Mouse (Mus musculus): ENCODE results near the gene Atp8b3. TPM values are rescaled to one million over a fixed set of nuclear protein-coding genes. Genes with fewer than 3 reads are reported as not detected.

Atp8b3 gene
- polyA plus RNA-seq, 1 experiment from 2014 or later: 0.23 TPM

DNA sequence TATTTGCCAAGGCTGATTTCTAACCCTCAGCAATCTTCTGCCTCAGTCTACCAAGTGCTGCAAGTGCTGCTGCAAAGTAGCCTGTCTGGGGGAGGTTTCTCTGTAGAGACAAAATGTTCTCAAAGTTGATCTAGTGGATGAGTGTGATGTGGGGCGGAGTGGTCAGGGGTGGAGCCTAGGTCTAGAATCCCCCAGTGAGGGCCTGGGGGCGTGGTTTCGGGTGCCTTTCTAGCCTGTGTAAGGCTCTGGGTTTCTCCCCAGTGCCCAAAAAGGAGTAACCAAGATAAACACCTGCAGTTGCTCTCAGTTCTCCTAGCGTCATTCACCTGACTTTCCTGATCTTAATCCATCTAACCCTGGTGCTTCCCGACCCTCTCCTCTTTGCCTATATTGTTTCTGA lies 57.9 kb downstream of the Atp8b3 start:
- no peak overlapping the region for H3K27ac ChIP-seq
- 16% methylated on average over 5 of the region's 5 CpGs for WGBS
- H3K4me2 ChIP-seq: no peak overlapping the region
- H3K9ac ChIP-seq: no peak overlapping the region
- ATAC-seq (replicated peaks; ENCODE audit: low FRiP score): no peak
- H3K27me3 ChIP-seq: peaks cover 70% of the 10 kb centered on the region
- no peak overlapping the region for H3K4me3 ChIP-seq (replicated peaks)
- H3K9me3 ChIP-seq (replicated peaks): no peaks in the 10 kb centered on the region
- H3K4me1 ChIP-seq: peaks cover 16% of the 10 kb centered on the region
- no peaks in the 10 kb centered on the region for H3K36me3 ChIP-seq

DNA sequence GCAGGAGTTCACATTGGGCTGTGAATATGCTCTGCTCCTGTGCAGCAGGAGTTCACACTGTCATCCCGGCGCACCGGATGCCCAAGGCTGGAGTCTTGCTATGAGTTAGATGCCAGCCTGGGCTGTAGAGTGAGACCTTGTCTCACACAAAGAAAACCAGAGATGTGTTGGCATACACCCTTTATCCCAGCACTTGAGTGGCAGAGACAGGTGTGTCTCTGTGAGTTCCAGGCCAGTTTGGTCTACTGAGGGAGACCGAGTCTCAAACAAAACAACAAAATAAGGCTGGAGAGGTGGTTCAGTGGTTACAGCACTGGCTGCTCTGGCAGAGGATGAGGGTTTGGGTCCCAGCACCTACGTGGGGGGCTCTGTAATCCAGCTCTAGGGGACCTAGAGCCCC lies 60.4 kb downstream of the Atp8b3 start:
- Histone ChIP-seq H3K4me2 (no peak overlapping the region), H3K4me1 (peaks cover 30% of the 10 kb centered on the region), H3K4me3 (replicated peaks) (no peak overlapping the region), H3K9ac (no peak overlapping the region), H3K36me3 (no peaks in the 10 kb centered on the region), H3K27ac (no peak overlapping the region), H3K27me3 (peaks cover 50% of the 10 kb centered on the region), H3K9me3 (replicated peaks) (no peaks in the 10 kb centered on the region)
- 73% methylated on average over 5 of the region's 5 CpGs for WGBS
- no peak for ATAC-seq (replicated peaks; ENCODE audit: low FRiP score)

DNA sequence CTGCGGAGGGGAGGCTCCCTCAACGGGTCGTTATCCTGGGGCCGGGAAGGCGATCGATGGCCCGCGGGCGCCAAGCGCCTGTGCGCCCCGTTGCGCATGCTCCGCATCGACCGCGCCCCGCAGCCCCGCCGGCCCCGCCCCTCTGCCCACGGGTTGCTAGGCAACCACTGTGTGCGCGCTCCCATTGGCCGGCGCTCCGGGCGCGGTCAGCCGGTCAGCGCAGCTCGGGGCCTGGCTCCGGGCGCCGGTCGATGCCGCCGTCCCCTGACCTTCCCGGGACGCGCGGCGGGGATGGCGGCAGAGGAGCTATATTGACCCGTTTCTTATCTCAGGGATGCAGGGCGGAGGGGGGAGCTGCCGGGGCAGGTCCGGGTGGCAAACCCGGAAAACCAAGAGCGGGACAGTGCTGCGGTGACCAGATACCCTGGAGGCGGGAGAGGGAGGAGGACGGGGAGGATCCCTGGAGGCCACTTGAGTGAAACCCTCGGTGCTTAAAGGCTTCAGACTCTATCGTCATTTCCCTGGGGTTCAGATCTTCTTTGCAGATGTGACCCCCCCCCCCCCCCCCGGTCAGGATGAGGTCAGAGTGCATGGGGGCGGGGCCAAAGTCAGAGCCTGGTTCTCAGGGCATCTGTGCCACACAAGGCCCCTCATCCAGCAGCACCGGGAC lies 63.5 kb downstream of the Atp8b3 start:
- peak; percentile 92 for ATAC-seq (replicated peaks; ENCODE audit: low FRiP score)
- peak overlapping the region; percentile 54 for H3K9ac ChIP-seq
- H3K4me2 ChIP-seq: peak overlapping the region; percentile 89
- 2% methylated on average over 58 of the region's 58 CpGs for WGBS
- peaks cover 27% of the 10 kb centered on the region for H3K4me1 ChIP-seq
- H3K27me3 ChIP-seq: peaks cover 51% of the 10 kb centered on the region
- H3K36me3 ChIP-seq: no peaks in the 10 kb centered on the region
- H3K9me3 ChIP-seq (replicated peaks): no peaks in the 10 kb centered on the region
- H3K27ac ChIP-seq: peak overlapping the region; percentile 54; the same call in 1 of the 2 replicates
- peak overlapping the region; percentile 63 for H3K4me3 ChIP-seq (replicated peaks)

Other genes with a start within 250 kb of the Atp8b3 start
- 1,002 and 1,019 TPM in 2 replicates for gene Rps15, start 246.7 kb downstream of the Atp8b3 start, polyA plus RNA-seq (2015; fragmentation: Nextera tagmentation; extraction: Ambion mirVana)
- gene Apc2, start 243.1 kb downstream of the Atp8b3 start, polyA plus RNA-seq (2015; fragmentation: Nextera tagmentation; extraction: Ambion mirVana): 1.6 and 2.4 TPM in 2 replicates
- gene 2310011J03Rik, start 218.6 kb downstream of the Atp8b3 start, polyA plus RNA-seq (2015; fragmentation: Nextera tagmentation; extraction: Ambion mirVana): 49.5 and 52.7 TPM in 2 replicates
- 5.8 and 9.1 TPM in 2 replicates for gene Pcsk4, start 209.6 kb downstream of the Atp8b3 start, polyA plus RNA-seq (2015; fragmentation: Nextera tagmentation; extraction: Ambion mirVana)
- gene Reep6, start 209.2 kb downstream of the Atp8b3 start, polyA plus RNA-seq (2015; fragmentation: Nextera tagmentation; extraction: Ambion mirVana): 8.4 and 10.5 TPM in 2 replicates
- 3.6 and 5.2 TPM in 2 replicates for gene Adamtsl5, start 190.7 kb downstream of the Atp8b3 start, polyA plus RNA-seq (2015; fragmentation: Nextera tagmentation; extraction: Ambion mirVana)
- gene Plk5, start 182.7 kb downstream of the Atp8b3 start, polyA plus RNA-seq (2015; fragmentation: Nextera tagmentation; extraction: Ambion mirVana): 0.67 and 0.70 TPM in 2 replicates
- 7.1 and 8.4 TPM in 2 replicates for gene Mex3d, start 151.5 kb downstream of the Atp8b3 start, polyA plus RNA-seq (2015; fragmentation: Nextera tagmentation; extraction: Ambion mirVana)
- 260 and 283 TPM in 2 replicates for gene Mbd3, start 139.6 kb downstream of the Atp8b3 start, polyA plus RNA-seq (2015; fragmentation: Nextera tagmentation; extraction: Ambion mirVana)
- 790 and 798 TPM in 2 replicates for gene Uqcr11, start 132.3 kb downstream of the Atp8b3 start, polyA plus RNA-seq (2015; fragmentation: Nextera tagmentation; extraction: Ambion mirVana)
- 130 and 138 TPM in 2 replicates for gene Tcf3, start 105.5 kb downstream of the Atp8b3 start, polyA plus RNA-seq (2015; fragmentation: Nextera tagmentation; extraction: Ambion mirVana)
- not detected in 2 replicates for gene Onecut3, start 44.3 kb downstream of the Atp8b3 start, polyA plus RNA-seq (2015; fragmentation: Nextera tagmentation; extraction: Ambion mirVana)
- 23.9 and 29.5 TPM in 2 replicates for gene Rexo1, start 22.4 kb upstream of the Atp8b3 start, polyA plus RNA-seq (2015; fragmentation: Nextera tagmentation; extraction: Ambion mirVana)
- 9.9 and 11.2 TPM in 2 replicates for gene Klf16, start 38.2 kb upstream of the Atp8b3 start, polyA plus RNA-seq (2015; fragmentation: Nextera tagmentation; extraction: Ambion mirVana)
- 93.5 and 95.4 TPM in 2 replicates for gene Abhd17a, start 51.2 kb upstream of the Atp8b3 start, polyA plus RNA-seq (2015; fragmentation: Nextera tagmentation; extraction: Ambion mirVana)
- 93.5 and 107 TPM in 2 replicates for gene Scamp4, start 63.7 kb upstream of the Atp8b3 start, polyA plus RNA-seq (2015; fragmentation: Nextera tagmentation; extraction: Ambion mirVana)
- gene Adat3, start 63.8 kb upstream of the Atp8b3 start, polyA plus RNA-seq (2015; fragmentation: Nextera tagmentation; extraction: Ambion mirVana): 7.0 and 8.6 TPM in 2 replicates
- 4.5 and 5.3 TPM in 2 replicates for gene Gm49322, start 66.9 kb upstream of the Atp8b3 start, polyA plus RNA-seq (2015; fragmentation: Nextera tagmentation; extraction: Ambion mirVana)
- gene Csnk1g2, start 83.7 kb upstream of the Atp8b3 start, polyA plus RNA-seq (2015; fragmentation: Nextera tagmentation; extraction: Ambion mirVana): 156 and 183 TPM in 2 replicates
- 78.6 and 83.2 TPM in 2 replicates for gene Btbd2, start 117.9 kb upstream of the Atp8b3 start, polyA plus RNA-seq (2015; fragmentation: Nextera tagmentation; extraction: Ambion mirVana)
- gene Mknk2, start 139.0 kb upstream of the Atp8b3 start, polyA plus RNA-seq (2015; fragmentation: Nextera tagmentation; extraction: Ambion mirVana): 95.3 and 103 TPM in 2 replicates
- gene Mob3a, start 162.9 kb upstream of the Atp8b3 start, polyA plus RNA-seq (2015; fragmentation: Nextera tagmentation; extraction: Ambion mirVana): 37.7 and 41.5 TPM in 2 replicates
- 22.8 and 26.2 TPM in 2 replicates for gene Izumo4, start 163.1 kb upstream of the Atp8b3 start, polyA plus RNA-seq (2015; fragmentation: Nextera tagmentation; extraction: Ambion mirVana)
- 68.1 and 70.9 TPM in 2 replicates for gene Ap3d1, start 203.1 kb upstream of the Atp8b3 start, polyA plus RNA-seq (2015; fragmentation: Nextera tagmentation; extraction: Ambion mirVana)
- 17.3 and 21.8 TPM in 2 replicates for gene Dot1l, start 216.1 kb upstream of the Atp8b3 start, polyA plus RNA-seq (2015; fragmentation: Nextera tagmentation; extraction: Ambion mirVana)

Measured in kidney, embryonic 15.5 days (tissue).